Mouse (Mus musculus): ENCODE results near the gene Rep15.

Gene Rep15

GRCm38 (mm10) chr6:147032303-147032925, at the start of gene Rep15:
Gene Rep15, plus strand, starts transcription at chr6:147032584.
- no peak for DNase-seq

- no peak for DNase-seq
Measured at GRCm38 (mm10) chr6:146984569-146984968, 47.8 kb upstream of the Rep15 start.

GRCm38 (mm10) chr6:146994236-146994635, 38.1 kb upstream of the Rep15 start:
- DNase-seq = peak; percentile 71

GRCm38 (mm10) chr6:146995391-146995790, 37.0 kb upstream of the Rep15 start:
- no peak for DNase-seq

- no peak for DNase-seq
Measured at GRCm38 (mm10) chr6:146995878-146996277, 36.5 kb upstream of the Rep15 start.

GRCm38 (mm10) chr6:146997006-146997405, 35.4 kb upstream of the Rep15 start:
- no peak for DNase-seq

GRCm38 (mm10) chr6:146998710-146999109, 33.7 kb upstream of the Rep15 start:
- no peak for DNase-seq

GRCm38 (mm10) chr6:146999302-146999701, 33.1 kb upstream of the Rep15 start:
- no peak for DNase-seq

- DNase-seq = no peak
Measured at GRCm38 (mm10) chr6:146999755-147000154, 32.6 kb upstream of the Rep15 start.

GRCm38 (mm10) chr6:147008148-147008547, 24.2 kb upstream of the Rep15 start:
- DNase-seq = peak; percentile 40

GRCm38 (mm10) chr6:147010358-147010757, 22.0 kb upstream of the Rep15 start:
- DNase-seq = no peak

GRCm38 (mm10) chr6:147010811-147011520, 21.4 kb upstream of the Rep15 start:
- no peak for DNase-seq

GRCm38 (mm10) chr6:147011555-147011954, 20.8 kb upstream of the Rep15 start:
- no peak for DNase-seq

- no peak for DNase-seq
Measured at GRCm38 (mm10) chr6:147011977-147012376, 20.4 kb upstream of the Rep15 start.

- DNase-seq = no peak
Measured at GRCm38 (mm10) chr6:147013546-147013945, 18.8 kb upstream of the Rep15 start.

GRCm38 (mm10) chr6:147017906-147018305, 14.5 kb upstream of the Rep15 start:
- no peak for DNase-seq

GRCm38 (mm10) chr6:147018364-147018763, 14.0 kb upstream of the Rep15 start:
- no peak for DNase-seq

GRCm38 (mm10) chr6:147021181-147021580, 11.2 kb upstream of the Rep15 start:
- no peak for DNase-seq

- no peak for DNase-seq
Measured at GRCm38 (mm10) chr6:147022375-147023132, 9.8 kb upstream of the Rep15 start.

- DNase-seq = no peak
Measured at GRCm38 (mm10) chr6:147023133-147023395, 9.3 kb upstream of the Rep15 start.

GRCm38 (mm10) chr6:147023568-147023967, 8.8 kb upstream of the Rep15 start:
- no peak for DNase-seq

GRCm38 (mm10) chr6:147024761-147025160, 7.6 kb upstream of the Rep15 start:
- DNase-seq = no peak

GRCm38 (mm10) chr6:147028396-147028795, 4.0 kb upstream of the Rep15 start:
- DNase-seq = no peak

GRCm38 (mm10) chr6:147029591-147029990, 2.8 kb upstream of the Rep15 start:
- no peak for DNase-seq

Data from kidney, postnatal 14 days (tissue).